Mouse (Mus musculus) hindbrain, embryonic 11.5 days (tissue): ENCODE results near the gene Cphx3. TPM values are rescaled to one million over a fixed set of nuclear protein-coding genes. Genes with fewer than 3 reads are reported as not detected.
"Not testable (repeated sequence)": the region's sequence is repeated elsewhere in the genome, so short reads cannot be mapped to it uniquely, and the experiment has no call there.

Experiments
- ATAC-seq: fragments of 200-750 bp; cut with Nextera tagmentation; 2 replicates; pipeline ENCODE4 v1.8.0; 2017; ENCODE audit warnings: mild to moderate bottlenecking, moderate TSS enrichment, moderate library complexity; ENCODE audit not compliant: low FRiP score
- DNase-seq: peaks from one replicate; pipeline ENCODE4 v3.0.0-alpha.2; 2015; ENCODE audit warnings: low spot score
- H3K27ac ChIP-seq: fragments of 300-500 bp; sonication (generic); 2 replicates; pipeline ENCODE4 v1.5.1; 2014; ENCODE audit warnings: mild to moderate bottlenecking, low read depth, low read length
- H3K27me3 ChIP-seq: fragments of 300-500 bp; sonication (generic); 2 replicates; pipeline ENCODE4 v1.6.1; 2014; ENCODE audit warnings: mild to moderate bottlenecking, low read length, moderate library complexity, mixed read lengths; ENCODE audit not compliant: control insufficient read depth, insufficient read depth
- H3K36me3 ChIP-seq: fragments of 300-500 bp; sonication (generic); 2 replicates; pipeline ENCODE4 v1.6.1; 2014; ENCODE audit warnings: mild to moderate bottlenecking, low read length, moderate library complexity, mixed read lengths; ENCODE audit not compliant: control insufficient read depth, insufficient read depth
- H3K4me1 ChIP-seq: fragments of 300-500 bp; sonication (generic); replicated peaks from 2 replicates; pipeline ENCODE4 v1.6.1; 2014; ENCODE audit warnings: low read length, mixed read lengths; ENCODE audit not compliant: control insufficient read depth, insufficient read depth
- H3K4me2 ChIP-seq: fragments of 300-500 bp; sonication (generic); replicated peaks from 2 replicates; pipeline ENCODE4 v1.6.1; 2014; ENCODE audit warnings: mild to moderate bottlenecking, low read depth, low read length
- H3K4me3 ChIP-seq: fragments of 300-500 bp; sonication (generic); 2 replicates; pipeline ENCODE4 v1.5.1; 2014; ENCODE audit warnings: low read depth, low read length
- H3K9ac ChIP-seq: fragments of 300-500 bp; sonication (generic); 2 replicates; pipeline ENCODE4 v1.6.1; 2014; ENCODE audit warnings: low read depth, low read length
- H3K9me3 ChIP-seq: fragments of 300-500 bp; sonication (generic); 2 replicates; pipeline ENCODE4 v1.6.1; 2016; ENCODE audit warnings: low read length; ENCODE audit not compliant: control insufficient read depth
- WGBS: fragments of 180-500 bp; shearing (Covaris S2); extraction: QIAGEN DNeasy Blood & Tissue Kit; methylation state at CpG from one replicate; pipeline ENCODE4 v1.1.7; 2014; 5-methylcytosine and 5-hydroxymethylcytosine counted together
- polyA plus RNA-seq: library from polyadenylated mRNA; unstranded; fragments of >200 nt; fragmentation: Nextera tagmentation; extraction: Ambion mirVana; gene quantifications from 2 replicates; pipeline ENCODE4 v1.2.1, GENCODE M21; 2014

Gene Cphx3
- polyA plus RNA-seq, 1 experiment from 2014 or later, result not detected

DNA sequence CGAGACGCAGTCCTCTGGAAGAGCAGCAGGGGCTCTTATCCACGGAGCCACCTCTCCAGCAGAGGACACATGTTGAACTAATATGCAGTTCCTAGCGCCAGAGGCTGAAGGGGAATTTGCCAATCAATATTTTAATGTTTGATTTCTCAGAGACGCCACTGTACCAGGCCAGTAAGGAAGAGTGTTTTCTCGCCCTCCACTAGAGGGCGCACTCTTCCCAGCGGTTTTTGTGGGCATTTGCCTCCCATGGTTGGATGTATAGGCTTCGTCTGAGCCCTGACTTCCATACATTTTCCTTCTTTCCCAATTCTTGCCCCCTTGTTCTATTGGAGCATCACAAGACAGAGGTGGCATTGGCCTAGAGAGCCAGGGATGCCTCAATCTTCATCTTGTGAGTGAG lies 104.5 kb downstream of the Cphx3 start:
- ATAC-seq, H3K4me3 ChIP-seq, H3K27me3 ChIP-seq, H3K27ac ChIP-seq, H3K4me1 ChIP-seq, H3K9ac ChIP-seq, H3K4me2 ChIP-seq, DNase-seq, H3K36me3 ChIP-seq, H3K9me3 ChIP-seq: not testable (repeated sequence)
- no CpG with 5 or more reads among the region's 9 CpGs for WGBS

DNA sequence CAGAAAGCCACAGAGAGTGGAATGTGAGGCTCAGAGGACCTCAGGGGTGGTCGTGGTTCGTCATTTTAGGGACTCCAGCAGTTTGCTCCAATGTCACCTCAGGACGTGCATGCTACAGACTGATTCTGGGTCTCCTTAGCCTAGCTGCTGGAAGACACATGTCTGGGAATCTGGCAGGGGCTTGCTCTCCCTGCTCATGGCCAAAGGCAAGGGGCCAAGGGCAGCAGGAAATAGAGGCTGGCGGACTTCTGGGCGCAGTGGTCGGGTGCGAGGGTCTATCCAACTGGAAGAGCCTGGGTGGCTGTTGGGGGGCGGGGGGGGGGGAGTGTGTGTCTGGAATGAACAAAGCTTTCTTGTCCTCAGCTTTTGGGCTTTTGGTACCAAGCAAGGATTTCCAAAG lies 106.3 kb downstream of the Cphx3 start:
- not testable (repeated sequence) for DNase-seq, H3K36me3 ChIP-seq, H3K27me3 ChIP-seq, H3K9me3 ChIP-seq, H3K4me2 ChIP-seq, H3K27ac ChIP-seq, H3K4me1 ChIP-seq, H3K9ac ChIP-seq, H3K4me3 ChIP-seq, ATAC-seq
- WGBS, result no CpG with 5 or more reads among the region's 8 CpGs

DNA sequence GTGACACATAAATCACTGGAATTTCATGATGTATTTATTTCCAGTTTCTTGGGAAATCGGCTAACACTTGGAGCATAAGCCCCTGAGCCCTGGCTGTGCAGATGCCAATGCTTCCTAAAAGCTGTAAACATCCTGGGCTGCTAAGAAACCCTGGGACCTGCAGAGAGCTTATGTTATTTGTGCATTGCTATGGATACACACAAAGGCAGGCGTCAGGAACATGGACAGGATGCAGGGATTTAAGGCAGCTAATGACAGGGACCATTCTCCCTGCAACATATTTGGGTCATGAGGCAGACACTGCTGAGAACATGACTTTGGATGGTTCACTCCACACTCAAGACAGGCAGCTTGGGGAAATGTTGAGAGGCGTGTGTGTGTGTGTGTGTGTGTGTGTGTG lies 115.8 kb downstream of the Cphx3 start:
- not testable (repeated sequence) for H3K27me3 ChIP-seq, H3K27ac ChIP-seq, H3K4me1 ChIP-seq, H3K9me3 ChIP-seq, H3K4me3 ChIP-seq, H3K9ac ChIP-seq, H3K4me2 ChIP-seq, H3K36me3 ChIP-seq, DNase-seq, ATAC-seq
- WGBS, result no CpG with 5 or more reads among the region's 3 CpGs

DNA sequence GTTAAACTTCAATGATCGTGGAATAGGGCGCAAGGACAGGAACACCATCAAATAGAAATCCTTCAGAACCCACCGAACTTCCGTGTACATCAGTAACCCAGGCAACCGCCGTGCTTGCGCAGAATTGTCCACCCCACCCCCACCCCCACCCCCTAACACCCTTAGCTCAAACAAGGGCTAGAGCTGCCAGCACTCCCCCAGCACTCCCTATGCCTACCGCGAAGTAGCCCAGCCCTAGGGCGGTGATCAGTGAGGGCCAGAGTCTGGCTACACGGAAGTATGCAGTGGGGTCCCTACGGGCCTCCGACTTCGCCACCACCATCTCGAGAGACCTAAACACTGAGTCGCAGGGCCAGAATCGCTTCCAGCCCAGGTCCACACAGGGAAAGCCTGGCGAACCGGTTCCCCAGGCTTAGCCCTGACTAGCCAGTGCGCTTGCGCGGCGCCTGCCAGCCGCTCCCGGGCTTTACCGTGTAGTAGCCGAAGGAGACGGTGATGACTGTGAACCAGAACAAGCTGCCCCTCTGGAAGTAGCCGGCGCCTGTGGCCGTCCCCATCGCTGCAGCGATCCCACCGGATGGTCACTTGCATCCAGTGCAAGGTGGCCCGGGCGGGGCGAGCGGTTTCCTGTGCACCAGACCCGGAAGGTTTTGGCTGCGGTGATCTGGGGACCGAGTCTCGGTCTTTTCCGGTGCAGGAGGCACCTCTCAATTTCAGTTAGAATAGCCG lies 124.3 kb downstream of the Cphx3 start:
- H3K36me3 ChIP-seq, H3K4me3 ChIP-seq, H3K9me3 ChIP-seq, H3K4me2 ChIP-seq, H3K27ac ChIP-seq, DNase-seq, H3K9ac ChIP-seq, H3K27me3 ChIP-seq, H3K4me1 ChIP-seq: not testable (repeated sequence)
- no CpG with 5 or more reads among the region's 44 CpGs for WGBS
- peak; percentile 66; the same call in 1 of the 2 replicates for ATAC-seq

DNA sequence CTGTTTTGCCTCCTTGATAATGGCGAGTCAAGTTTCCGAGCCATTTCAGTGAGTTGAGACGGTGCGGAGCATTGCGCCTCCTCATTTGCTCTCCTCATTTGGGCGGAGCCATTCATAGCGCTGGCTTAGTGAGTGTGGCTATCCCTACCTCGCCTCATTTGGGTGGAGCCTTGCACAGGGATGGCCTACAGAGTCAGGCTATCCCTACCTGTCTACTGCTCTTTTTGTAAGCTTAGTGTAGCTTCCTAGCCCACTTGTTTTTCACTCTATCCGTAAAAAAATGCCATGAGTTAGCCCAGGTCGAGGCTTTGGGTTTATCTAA lies 124.8 kb downstream of the Cphx3 start, which contains the start of gene Tmem254b:
TSS of gene Tmem254b (minus strand) at position 116 of the 322 bp plus-strand sequence.
- not testable (repeated sequence) for H3K4me2 ChIP-seq, H3K4me3 ChIP-seq, H3K36me3 ChIP-seq, H3K9ac ChIP-seq, H3K27ac ChIP-seq, H3K4me1 ChIP-seq, H3K27me3 ChIP-seq, DNase-seq, H3K9me3 ChIP-seq
- no CpG with 5 or more reads among the region's 10 CpGs for WGBS
- peak; percentile 54; the same call in 1 of the 2 replicates for ATAC-seq

DNA sequence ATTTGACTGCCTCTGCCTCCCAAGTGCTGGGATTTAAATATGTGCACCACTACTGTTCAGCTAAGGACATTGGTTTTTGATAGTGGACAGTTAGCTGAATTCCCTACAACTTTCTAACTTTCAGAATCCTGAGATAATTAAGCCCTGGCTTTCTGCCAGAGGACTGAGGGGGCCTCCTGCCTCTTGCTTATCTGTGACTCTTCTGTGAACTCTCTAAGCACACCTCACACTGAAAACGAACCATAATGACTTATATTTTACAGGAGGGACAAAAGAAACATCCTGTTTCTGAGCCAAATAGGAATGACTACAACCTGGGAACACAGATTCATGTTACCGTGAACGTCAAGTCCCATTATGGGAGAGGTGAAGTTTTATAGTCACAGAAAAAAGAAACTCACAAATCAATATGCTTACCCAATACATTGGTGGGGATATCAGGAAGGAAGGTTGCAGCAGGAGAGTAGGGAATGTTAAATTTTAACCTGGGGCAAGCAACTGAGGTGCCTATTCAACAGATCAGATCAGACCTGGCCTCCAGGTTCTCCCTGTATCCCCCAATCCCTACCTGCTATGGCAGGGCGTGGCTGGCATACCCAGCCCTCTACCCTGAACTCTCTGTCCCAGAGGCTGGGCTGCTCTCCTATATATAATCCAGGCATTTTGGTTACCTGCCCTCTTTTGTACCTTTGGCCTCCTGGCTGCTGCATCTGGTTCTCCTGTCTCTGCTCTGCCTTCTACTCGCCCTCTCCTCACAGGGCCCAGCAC lies 134.3 kb downstream of the Cphx3 start:
- H3K4me3 ChIP-seq, H3K4me1 ChIP-seq, ATAC-seq, H3K9ac ChIP-seq, H3K27me3 ChIP-seq, H3K36me3 ChIP-seq, H3K27ac ChIP-seq, DNase-seq, H3K4me2 ChIP-seq, H3K9me3 ChIP-seq: not testable (repeated sequence)
- WGBS, result no CpG with 5 or more reads among the region's 5 CpGs

DNA sequence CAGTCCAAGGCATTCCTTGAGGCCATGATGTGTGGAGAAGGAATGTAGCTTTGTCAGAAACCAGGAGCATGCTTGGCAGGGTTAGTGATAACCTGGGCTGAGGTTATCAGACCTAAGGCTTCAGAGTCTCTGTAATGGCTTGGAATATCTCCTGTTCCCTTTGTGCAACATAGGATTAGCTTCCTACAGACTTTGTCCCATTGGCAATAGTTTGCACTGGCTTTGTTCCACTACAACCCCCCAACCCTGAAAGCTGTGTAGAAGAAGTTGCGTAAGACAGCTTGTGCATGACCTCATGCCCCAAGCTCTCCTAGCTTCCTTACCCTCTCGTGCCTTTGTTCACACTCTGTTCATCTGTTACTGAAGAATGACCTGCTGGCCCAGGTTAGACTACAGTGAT lies 155.1 kb downstream of the Cphx3 start:
- H3K4me3 ChIP-seq, H3K4me1 ChIP-seq, H3K27ac ChIP-seq, H3K9me3 ChIP-seq, H3K4me2 ChIP-seq, H3K27me3 ChIP-seq, DNase-seq, H3K36me3 ChIP-seq, ATAC-seq, H3K9ac ChIP-seq: not testable (repeated sequence)
- WGBS, result no CpG with 5 or more reads among the region's 2 CpGs

DNA sequence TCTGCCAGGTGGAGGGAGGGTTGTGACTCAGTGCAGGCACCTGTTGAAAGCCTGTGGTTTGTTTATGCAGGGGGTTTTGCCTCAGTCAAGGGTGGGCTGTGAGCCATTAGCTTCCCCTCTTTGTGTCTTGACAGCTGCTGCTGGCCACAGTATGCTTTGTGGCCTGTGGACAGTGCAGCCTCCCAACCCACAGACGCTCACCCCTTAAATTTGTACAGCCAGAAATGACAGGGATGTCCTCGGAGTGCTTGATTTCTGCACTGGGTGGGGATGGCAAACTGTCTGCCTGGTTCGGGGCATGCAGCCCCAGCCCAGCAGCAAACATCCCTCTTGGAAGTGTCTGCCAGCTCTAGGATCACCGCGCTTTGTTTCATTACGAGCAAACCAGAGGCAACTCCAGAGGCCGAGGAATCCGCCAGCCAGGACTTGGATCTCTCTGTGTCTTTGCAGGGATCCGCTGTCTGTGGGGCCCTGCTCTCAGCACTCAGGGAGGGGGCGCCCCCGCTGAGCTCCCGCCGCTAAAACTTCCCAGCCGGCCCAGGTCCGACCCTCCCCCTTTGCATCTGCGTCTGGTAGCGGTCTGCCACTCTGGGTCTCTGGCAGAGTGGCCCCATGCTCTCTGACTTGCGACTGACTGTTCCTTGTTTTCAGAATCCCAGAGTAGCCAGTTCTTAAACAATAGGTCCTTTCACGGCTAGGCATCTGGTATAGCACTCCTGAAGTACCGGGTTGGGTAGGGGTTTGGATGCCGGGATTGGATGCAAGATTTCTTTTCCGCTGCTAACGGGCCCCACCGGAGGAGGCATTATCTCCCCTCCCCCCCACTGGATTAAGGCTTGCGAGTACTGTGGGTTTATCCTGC lies 175.9 kb downstream of the Cphx3 start, which contains the start of gene Duxbl3:
TSS of gene Duxbl3 (plus strand) at position 207 of the 862 bp plus-strand sequence.
- H3K36me3 ChIP-seq, H3K4me2 ChIP-seq: not testable (repeated sequence)
- no CpG with 5 or more reads among the region's 25 CpGs for WGBS

More for the DNA sequence above, 175.9 kb downstream of the Cphx3 start, which contains the start of gene Duxbl3:
- H3K9me3 ChIP-seq, H3K4me3 ChIP-seq, H3K27ac ChIP-seq, H3K9ac ChIP-seq, H3K4me1 ChIP-seq, DNase-seq, H3K27me3 ChIP-seq: not testable (repeated sequence)
- peak; percentile 90 for ATAC-seq
